Mouse (Mus musculus): ENCODE data around the gene Tspo. TPM values are rescaled to one million over a fixed set of nuclear protein-coding genes. Genes with fewer than 3 reads are reported as not detected.

Gene Tspo
- polyA plus RNA-seq, 1 experiment from 2014 or later = 21.9 TPM

DNA sequence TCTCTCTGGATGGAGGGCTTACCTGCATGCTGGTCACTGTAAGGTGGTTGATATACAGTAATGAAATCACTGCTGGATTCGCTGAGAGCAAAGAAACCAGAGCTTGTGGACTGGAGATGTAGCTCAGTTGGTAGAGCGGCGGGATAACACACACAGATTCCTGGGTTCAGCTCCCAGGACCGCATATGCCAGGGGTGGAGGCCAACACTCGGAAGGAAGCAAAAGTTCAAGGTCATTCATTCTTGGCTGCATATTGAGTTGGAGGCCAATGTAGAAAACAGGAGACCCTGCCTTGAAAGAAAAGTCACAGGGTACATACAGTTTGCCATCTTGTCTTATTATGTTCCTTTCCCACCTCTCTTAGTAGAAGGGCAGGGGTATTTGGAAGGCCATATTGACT, 33.6 kb upstream of the Tspo start:
- peaks cover 41% of the 10 kb centered on the region for H3K27me3 ChIP-seq
- no peak overlapping the region for H3K4me3 ChIP-seq
- WGBS = 81% methylated on average over 5 of the region's 5 CpGs
- H3K4me2 ChIP-seq (replicated peaks) = no peak overlapping the region
- no peaks in the 10 kb centered on the region for H3K9me3 ChIP-seq (replicated peaks)
- H3K27ac ChIP-seq = no peak overlapping the region
- H3K9ac ChIP-seq = no peak overlapping the region
- H3K36me3 ChIP-seq = no peaks in the 10 kb centered on the region
- peaks cover 18% of the 10 kb centered on the region for H3K4me1 ChIP-seq
- no peak for ATAC-seq (ENCODE audit: low FRiP score)

DNA sequence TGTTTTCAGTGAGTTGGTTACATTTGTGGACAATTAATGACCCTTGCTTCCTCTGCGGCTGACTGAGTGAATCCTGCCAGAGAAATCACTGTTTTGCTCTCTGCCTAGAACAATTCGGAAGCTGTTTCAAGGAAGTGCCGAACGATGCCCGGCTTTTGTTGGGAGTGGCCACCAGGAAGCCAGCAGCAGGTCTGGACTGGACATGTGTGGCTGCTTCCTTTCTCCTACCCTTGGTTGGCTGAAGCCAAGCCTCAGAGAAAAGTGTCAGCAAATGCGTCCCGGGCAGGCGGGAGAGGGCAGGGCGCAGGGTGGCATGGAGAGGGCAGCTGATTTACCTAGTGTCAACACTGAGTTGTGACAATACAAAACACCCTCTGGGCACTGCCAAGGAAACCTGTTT, 33.2 kb upstream of the Tspo start:
- H3K4me1 ChIP-seq = peaks cover 18% of the 10 kb centered on the region
- no peak overlapping the region for H3K9ac ChIP-seq
- H3K9me3 ChIP-seq (replicated peaks) = no peaks in the 10 kb centered on the region
- no peak for ATAC-seq (ENCODE audit: low FRiP score)
- no peaks in the 10 kb centered on the region for H3K36me3 ChIP-seq
- H3K27ac ChIP-seq = no peak overlapping the region
- H3K27me3 ChIP-seq = peaks cover 38% of the 10 kb centered on the region
- no peak overlapping the region for H3K4me3 ChIP-seq
- H3K4me2 ChIP-seq (replicated peaks) = no peak overlapping the region
- 89% methylated on average over 9 of the region's 9 CpGs for WGBS

DNA sequence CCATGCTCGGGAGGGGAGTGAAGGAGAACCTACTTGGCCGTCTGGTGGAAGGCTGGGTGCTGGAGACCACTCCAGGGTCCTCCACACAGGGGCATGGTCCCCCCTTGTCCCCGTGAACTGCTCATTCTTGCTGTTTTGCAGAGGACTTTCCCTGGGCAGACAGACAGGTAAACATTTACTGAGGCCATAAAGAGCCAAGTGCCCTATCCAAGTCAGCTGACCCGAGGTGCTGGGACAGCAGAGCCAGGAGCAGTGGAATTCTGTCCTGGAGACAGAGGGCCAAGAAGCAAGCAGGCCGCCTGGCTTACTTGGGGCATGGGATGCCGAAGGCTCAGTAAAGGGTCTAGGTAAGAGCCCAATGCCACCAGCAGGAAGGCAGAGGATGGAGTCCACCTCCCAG, 32.7 kb upstream of the Tspo start:
- H3K4me1 ChIP-seq = peaks cover 15% of the 10 kb centered on the region
- ATAC-seq (ENCODE audit: low FRiP score) = no peak
- H3K4me2 ChIP-seq (replicated peaks) = no peak overlapping the region
- no peak overlapping the region for H3K9ac ChIP-seq
- no peak overlapping the region for H3K27ac ChIP-seq
- no peaks in the 10 kb centered on the region for H3K36me3 ChIP-seq
- 83% methylated on average over 6 of the region's 6 CpGs for WGBS
- H3K27me3 ChIP-seq = peaks cover 34% of the 10 kb centered on the region
- H3K4me3 ChIP-seq = no peak overlapping the region
- H3K9me3 ChIP-seq (replicated peaks) = no peaks in the 10 kb centered on the region

DNA sequence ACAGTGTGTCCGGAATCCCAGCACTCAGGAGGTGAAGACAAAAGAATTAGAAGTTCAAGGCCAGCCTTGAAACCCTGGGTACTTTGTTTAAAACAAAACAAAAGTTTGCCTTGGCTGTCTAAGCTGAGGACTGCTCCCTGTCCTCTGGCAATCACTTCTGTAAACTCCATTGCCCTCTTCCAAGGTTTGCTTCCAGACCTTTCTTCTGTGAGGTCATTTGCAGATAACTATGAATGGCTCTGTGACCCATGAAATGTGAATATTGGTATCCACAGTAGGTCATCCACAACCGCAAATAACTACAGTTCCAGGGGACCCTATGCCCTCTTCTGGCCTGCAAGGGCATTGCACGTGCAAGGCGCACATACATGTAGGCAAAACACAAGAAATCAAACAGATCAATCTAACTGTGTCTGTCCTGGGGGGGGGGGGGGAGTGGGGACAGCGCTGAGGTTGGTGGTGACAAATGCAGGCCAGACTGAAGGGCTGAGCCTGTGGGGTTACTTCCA, 31.4 kb upstream of the Tspo start:
- Histone ChIP-seq H3K9me3 (replicated peaks) (no peaks in the 10 kb centered on the region), H3K9ac (no peak overlapping the region), H3K36me3 (no peaks in the 10 kb centered on the region), H3K27ac (no peak overlapping the region), H3K4me1 (peaks cover 4% of the 10 kb centered on the region), H3K27me3 (peaks cover 24% of the 10 kb centered on the region), H3K4me3 (no peak overlapping the region), H3K4me2 (replicated peaks) (no peak overlapping the region)
- ATAC-seq (ENCODE audit: low FRiP score) = no peak
- WGBS = 82% methylated on average over 5 of the region's 5 CpGs

DNA sequence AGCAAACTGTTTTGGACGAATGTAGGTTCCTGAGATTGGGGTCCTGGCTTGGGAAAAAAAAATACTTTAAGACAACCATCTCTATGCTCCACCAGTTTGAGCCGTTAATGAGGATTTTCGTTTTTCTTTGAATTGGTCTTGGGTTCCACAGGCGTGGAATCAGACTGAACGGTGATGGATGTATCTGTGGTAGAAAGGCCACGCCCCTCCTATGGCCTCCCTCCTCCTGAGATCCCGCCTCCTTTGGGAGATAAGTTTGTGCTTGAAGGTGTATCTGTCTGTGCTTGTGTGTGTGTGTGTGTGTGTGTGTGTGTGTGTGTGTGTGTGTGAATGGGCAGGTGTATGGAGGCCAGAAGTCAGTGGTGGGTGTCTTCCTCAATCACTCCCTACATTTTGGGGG, 30.8 kb upstream of the Tspo start:
- WGBS = 79% methylated on average over 7 of the region's 7 CpGs
- no peaks in the 10 kb centered on the region for H3K9me3 ChIP-seq (replicated peaks)

DNA sequence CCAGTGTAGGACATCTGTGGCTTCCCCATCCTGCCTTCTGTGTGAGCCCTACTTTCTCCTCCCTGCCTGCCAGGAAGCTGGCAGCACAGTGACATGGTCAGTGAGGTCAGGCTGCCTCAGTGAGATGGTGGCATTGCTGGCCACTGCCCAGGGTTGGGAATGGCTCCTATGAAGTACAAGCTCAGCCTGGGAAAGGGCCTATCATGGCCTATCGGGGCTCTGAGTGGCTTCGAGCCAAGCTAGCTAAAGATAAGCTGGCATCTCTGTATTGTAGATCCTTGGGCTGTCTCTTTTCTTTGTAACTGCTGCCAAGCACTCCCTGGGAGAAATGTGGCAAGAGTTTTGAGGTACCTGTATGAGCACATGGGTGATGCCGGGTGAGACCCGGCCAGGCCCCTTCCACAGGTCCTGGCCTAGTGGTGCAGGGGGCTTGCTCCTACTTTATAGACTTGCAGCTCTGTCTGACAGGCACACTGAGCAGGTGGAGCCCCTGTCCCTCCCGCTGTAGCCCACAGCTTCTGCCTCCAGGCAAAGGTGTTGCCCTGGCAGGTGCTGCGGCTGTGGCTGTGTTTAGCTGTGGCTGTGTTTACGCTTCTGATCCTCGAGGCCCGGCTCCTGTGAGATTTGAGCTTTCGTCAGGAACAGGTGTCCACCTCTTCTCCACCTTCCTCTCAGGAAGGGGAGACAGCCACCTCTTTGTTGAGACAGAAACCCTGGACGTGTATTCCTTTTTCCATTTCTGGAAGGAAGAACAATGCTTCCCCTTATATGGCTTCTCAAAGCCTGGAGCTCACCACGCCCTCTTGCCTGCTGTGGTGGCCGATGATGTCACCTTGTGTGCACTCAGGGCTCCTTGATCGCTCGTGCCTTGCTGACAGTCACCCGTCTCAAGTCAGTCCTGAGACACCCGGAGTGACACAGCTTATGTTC, 28.2 kb upstream of the Tspo start:
- Histone ChIP-seq H3K9ac (no peak overlapping the region), H3K27ac (no peak overlapping the region)

More for the DNA sequence above, 30.8 kb upstream of the Tspo start:
- H3K27ac ChIP-seq = no peak overlapping the region
- no peak overlapping the region for H3K4me3 ChIP-seq
- no peaks in the 10 kb centered on the region for H3K36me3 ChIP-seq
- ATAC-seq (ENCODE audit: low FRiP score) = no peak
- H3K4me1 ChIP-seq = no peaks in the 10 kb centered on the region
- H3K9ac ChIP-seq = no peak overlapping the region
- no peak overlapping the region for H3K4me2 ChIP-seq (replicated peaks)
- peaks cover 18% of the 10 kb centered on the region for H3K27me3 ChIP-seq

DNA sequence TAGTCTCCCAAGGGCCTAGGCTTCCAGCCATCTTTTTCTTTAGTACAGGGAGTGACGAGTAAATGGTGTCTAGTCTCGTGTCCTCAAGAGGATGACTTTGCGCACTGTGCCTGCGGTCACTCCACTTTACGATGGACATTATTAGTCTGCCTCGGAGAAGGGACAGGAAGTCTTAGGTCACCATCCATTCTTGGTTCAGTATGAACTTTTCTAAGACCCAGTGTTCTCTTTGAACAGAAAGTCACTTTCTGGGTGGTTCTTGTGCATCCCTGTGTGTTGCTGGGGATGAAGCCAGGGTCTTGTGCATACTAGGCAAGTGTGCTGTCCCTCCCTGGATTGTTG, 27.5 kb upstream of the Tspo start:
- ATAC-seq (ENCODE audit: low FRiP score) = no peak
- no peaks in the 10 kb centered on the region for H3K27me3 ChIP-seq
- WGBS = 91% methylated on average over 6 of the region's 6 CpGs
- no peak overlapping the region for H3K9ac ChIP-seq
- H3K27ac ChIP-seq = no peak overlapping the region
- H3K9me3 ChIP-seq (replicated peaks) = no peaks in the 10 kb centered on the region
- H3K36me3 ChIP-seq = no peaks in the 10 kb centered on the region
- no peaks in the 10 kb centered on the region for H3K4me1 ChIP-seq
- no peak overlapping the region for H3K4me2 ChIP-seq (replicated peaks)
- H3K4me3 ChIP-seq = no peak overlapping the region

More for the DNA sequence above, 28.2 kb upstream of the Tspo start:
- Histone ChIP-seq H3K9me3 (replicated peaks) (no peaks in the 10 kb centered on the region), H3K4me3 (no peak overlapping the region), H3K4me1 (no peaks in the 10 kb centered on the region), H3K4me2 (replicated peaks) (no peak overlapping the region), H3K27me3 (no peaks in the 10 kb centered on the region), H3K36me3 (no peaks in the 10 kb centered on the region)
- no peak for ATAC-seq (ENCODE audit: low FRiP score)
- 79% methylated on average over 17 of the region's 17 CpGs for WGBS

DNA sequence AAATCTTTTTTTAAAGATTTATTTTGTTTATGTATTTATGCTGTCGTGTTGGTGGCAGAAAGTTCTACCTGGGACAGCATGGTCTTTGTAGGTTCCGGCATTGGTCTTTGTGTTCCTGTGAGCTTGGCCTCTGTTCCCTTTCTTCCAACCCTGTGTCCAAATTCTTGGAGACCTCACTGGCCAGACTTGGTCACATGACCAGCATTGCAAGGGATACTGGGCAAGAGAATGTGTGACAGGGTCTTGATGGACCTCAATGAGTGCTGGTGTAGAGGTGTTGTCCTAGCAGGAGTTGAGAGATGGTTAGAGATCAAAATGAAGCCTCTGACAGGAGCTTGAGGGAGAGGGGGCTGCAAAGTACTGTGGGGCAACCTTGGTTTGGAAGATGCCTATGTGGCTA, 24.5 kb upstream of the Tspo start:
- H3K4me1 ChIP-seq = no peaks in the 10 kb centered on the region
- H3K36me3 ChIP-seq = no peaks in the 10 kb centered on the region
- H3K4me2 ChIP-seq (replicated peaks) = no peak overlapping the region
- no peak overlapping the region for H3K4me3 ChIP-seq
- no peak overlapping the region for H3K9ac ChIP-seq
- H3K27me3 ChIP-seq = no peaks in the 10 kb centered on the region
- H3K9me3 ChIP-seq (replicated peaks) = no peaks in the 10 kb centered on the region
- 94% methylated on average over 2 of the region's 2 CpGs for WGBS
- no peak overlapping the region for H3K27ac ChIP-seq
- no peak for ATAC-seq (ENCODE audit: low FRiP score)

DNA sequence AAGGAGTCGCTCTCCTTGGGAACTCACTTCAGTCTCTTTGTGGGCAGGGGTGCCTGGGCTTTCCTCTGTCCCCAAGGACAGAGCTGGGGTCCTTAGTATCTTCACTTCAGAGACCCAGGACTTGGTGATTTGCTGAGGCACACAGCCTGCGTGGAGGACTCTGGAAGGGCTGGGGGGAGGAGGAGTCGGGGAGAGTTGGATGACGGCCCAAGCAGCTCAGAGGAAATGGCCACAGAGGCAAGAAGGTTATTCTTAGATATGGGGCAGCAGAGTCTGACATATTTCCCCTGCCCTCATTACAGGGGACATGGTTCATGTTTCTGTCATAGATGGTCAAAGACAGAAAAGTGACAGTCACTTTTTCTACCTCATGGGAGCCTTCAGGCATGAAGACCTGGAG, 23.5 kb upstream of the Tspo start:
- H3K4me3 ChIP-seq = no peak overlapping the region
- H3K4me1 ChIP-seq = no peaks in the 10 kb centered on the region
- no peak for ATAC-seq (ENCODE audit: low FRiP score)
- H3K9ac ChIP-seq = no peak overlapping the region
- H3K27me3 ChIP-seq = no peaks in the 10 kb centered on the region
- 80% methylated on average over 4 of the region's 4 CpGs for WGBS
- H3K27ac ChIP-seq = no peak overlapping the region
- no peaks in the 10 kb centered on the region for H3K36me3 ChIP-seq
- no peak overlapping the region for H3K4me2 ChIP-seq (replicated peaks)
- H3K9me3 ChIP-seq (replicated peaks) = no peaks in the 10 kb centered on the region

DNA sequence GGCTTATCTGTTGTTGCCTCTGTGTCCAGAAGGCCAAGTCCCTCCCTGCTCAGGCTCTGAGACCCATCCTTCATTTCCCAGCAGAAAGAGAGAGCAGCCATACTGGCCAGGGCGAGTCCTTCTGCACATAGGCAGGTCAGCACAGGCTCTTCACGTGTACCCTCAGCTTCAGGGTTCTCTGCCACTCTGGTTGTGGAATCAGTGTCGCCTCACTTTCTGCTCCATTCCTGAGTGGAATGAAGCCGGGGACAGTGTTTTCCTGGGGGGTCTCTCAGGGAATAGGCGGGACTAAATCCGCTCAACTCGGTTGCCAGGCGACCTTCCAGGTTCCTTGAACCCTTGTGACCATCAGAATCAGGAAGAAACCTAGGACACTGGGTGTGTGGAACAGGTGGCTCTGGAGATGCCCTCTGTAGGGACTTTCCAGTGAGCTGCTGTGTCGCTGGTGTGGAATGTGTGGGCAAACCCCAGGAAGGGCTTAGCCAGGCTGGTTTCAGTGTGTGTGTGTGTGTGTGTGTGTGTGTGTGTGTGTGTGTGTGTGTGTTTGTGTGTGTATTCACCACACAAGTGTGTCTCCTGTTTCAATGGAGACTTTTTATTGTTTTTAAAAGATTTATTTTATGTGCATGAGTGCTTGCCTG, 21.6 kb upstream of the Tspo start:
- no peak for ATAC-seq (ENCODE audit: low FRiP score)
- H3K27me3 ChIP-seq = no peaks in the 10 kb centered on the region
- H3K4me1 ChIP-seq = no peaks in the 10 kb centered on the region
- no peaks in the 10 kb centered on the region for H3K9me3 ChIP-seq (replicated peaks)
- H3K4me3 ChIP-seq = no peak overlapping the region
- H3K36me3 ChIP-seq = peaks cover 17% of the 10 kb centered on the region
- no peak overlapping the region for H3K4me2 ChIP-seq (replicated peaks)
- no peak overlapping the region for H3K9ac ChIP-seq
- no peak overlapping the region for H3K27ac ChIP-seq
- 87% methylated on average over 9 of the region's 9 CpGs for WGBS

DNA sequence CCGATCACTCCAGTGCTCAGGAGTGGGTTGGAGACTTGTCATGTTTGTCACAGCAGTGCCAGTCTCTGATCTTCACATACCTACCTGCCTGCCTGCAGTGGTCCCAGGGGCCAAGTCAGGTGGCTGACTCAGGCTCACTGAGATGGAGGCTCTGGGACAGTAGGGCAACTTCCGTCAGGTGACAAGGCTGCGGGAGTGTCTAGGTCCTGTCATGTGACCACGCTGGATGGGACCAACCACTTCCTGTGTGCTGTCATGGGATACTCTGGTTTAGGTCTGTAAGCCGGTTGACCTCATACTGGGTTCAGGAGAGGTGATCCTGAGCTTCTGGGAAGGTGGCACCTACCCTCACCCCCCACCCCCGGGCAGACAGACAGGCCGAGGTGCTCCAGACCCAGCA, 17.4 kb upstream of the Tspo start:
- no peaks in the 10 kb centered on the region for H3K27me3 ChIP-seq
- no peak overlapping the region for H3K4me2 ChIP-seq (replicated peaks)
- no peak overlapping the region for H3K27ac ChIP-seq
- WGBS = 90% methylated on average over 7 of the region's 7 CpGs
- ATAC-seq (ENCODE audit: low FRiP score) = no peak
- no peaks in the 10 kb centered on the region for H3K4me1 ChIP-seq
- H3K9me3 ChIP-seq (replicated peaks) = no peaks in the 10 kb centered on the region
- no peak overlapping the region for H3K4me3 ChIP-seq
- H3K9ac ChIP-seq = no peak overlapping the region
- H3K36me3 ChIP-seq = peaks cover 60% of the 10 kb centered on the region

DNA sequence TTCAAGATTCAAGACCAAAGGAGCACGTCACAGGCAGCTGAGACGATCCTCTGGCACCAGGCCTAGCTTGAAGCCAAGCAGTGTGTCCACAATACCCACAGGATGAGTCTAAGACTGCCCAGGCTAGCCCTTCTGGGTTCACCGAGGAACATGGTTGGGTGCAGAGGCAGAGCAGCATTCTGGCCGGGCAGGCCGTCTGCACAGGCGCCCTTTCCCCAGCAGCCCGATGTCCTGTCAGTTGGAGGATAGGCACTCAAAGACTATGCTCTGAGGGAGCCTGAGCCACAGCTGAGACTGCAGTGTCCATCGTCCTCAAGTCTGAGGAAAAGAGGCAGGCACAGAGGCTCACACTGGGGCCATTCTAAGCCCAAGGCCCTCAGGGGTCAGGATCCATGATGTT, 16.2 kb upstream of the Tspo start:
- no peak overlapping the region for H3K4me2 ChIP-seq (replicated peaks)
- H3K9me3 ChIP-seq (replicated peaks) = no peaks in the 10 kb centered on the region
- H3K36me3 ChIP-seq = peaks cover 64% of the 10 kb centered on the region
- 89% methylated on average over 8 of the region's 8 CpGs for WGBS
- H3K27me3 ChIP-seq = no peaks in the 10 kb centered on the region
- no peak overlapping the region for H3K4me3 ChIP-seq
- H3K27ac ChIP-seq = no peak overlapping the region
- no peak overlapping the region for H3K9ac ChIP-seq
- no peaks in the 10 kb centered on the region for H3K4me1 ChIP-seq
- no peak for ATAC-seq (ENCODE audit: low FRiP score)

DNA sequence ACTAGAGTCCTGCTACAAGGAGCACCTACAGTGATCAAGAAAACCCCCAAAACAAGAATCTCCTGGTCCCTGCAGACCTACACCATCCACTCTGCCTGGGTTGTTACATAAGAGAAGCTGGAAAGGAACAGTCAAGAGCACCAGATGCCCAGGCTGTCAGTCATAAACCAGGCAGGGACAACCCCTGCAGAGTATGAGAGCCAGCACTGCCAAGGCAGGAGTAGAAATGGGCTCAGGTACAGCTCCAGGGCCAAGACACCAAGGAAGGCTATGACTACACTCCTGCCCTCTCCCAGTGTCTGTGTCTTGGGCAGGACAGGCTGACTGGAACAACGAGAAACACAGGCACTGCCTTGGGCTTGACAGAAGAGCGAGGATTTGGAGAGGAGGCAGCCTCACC, 13.3 kb upstream of the Tspo start:
- Histone ChIP-seq H3K9me3 (replicated peaks) (no peaks in the 10 kb centered on the region), H3K4me1 (peaks cover 7% of the 10 kb centered on the region), H3K4me2 (replicated peaks) (no peak overlapping the region), H3K27me3 (no peaks in the 10 kb centered on the region), H3K4me3 (no peak overlapping the region), H3K36me3 (peaks cover 67% of the 10 kb centered on the region), H3K27ac (no peak overlapping the region), H3K9ac (no peak overlapping the region)
- no peak for ATAC-seq (ENCODE audit: low FRiP score)
- WGBS = 77% methylated on average over 2 of the region's 2 CpGs
